Mouse (Mus musculus): ENCODE data around the gene Bsn. TPM values are rescaled to one million over a fixed set of nuclear protein-coding genes. Genes with fewer than 3 reads are reported as not detected.
"Not testable (repeated sequence)": the region's sequence is repeated elsewhere in the genome, so short reads cannot be mapped to it uniquely, and the experiment has no call there.

Bsn gene
- total RNA-seq, 1 experiment from 2014 or later, result 2.7 TPM

DNA sequence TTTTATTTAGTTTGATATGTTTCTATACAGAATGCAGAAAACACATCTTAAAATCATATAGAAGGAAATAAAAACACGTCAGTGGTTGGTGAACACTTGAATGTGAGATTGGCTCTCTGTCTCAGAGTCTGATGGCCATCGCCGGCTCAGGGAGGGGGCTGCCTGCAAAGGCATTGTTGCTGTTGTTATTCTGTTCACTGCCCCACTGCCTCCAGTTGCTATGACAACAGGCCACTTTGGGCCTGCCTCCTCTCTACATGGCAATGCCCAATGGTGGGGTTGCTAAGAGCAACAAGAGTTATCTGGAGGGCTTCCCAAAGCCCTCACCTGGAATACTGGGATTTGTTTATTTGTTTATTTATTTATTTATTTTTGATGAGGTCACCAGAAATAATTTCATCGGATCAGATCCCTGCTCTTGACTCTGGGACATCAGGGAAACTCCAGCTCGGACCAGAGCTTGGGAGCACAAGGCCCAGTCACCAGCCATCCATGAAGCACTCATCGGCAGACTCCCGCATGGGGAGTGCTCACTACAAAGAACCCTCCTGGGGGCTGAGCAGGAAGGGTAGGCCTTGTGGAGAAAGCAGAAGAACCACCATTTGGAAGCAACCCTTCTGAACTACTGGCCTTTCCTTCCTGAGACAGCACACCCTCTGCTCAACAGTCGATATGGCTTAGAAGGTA is 14.8 kb upstream of the Bsn start:
- ATAC-seq (replicated peaks in 1 of 2; ENCODE audit: insufficient read depth in 1 of 2, low FRiP score in 2 of 2, low TSS enrichment in 1 of 2, low read depth in 1 of 2, poor library complexity in 2 of 2, severe bottlenecking in 2 of 2), result no peak

DNA sequence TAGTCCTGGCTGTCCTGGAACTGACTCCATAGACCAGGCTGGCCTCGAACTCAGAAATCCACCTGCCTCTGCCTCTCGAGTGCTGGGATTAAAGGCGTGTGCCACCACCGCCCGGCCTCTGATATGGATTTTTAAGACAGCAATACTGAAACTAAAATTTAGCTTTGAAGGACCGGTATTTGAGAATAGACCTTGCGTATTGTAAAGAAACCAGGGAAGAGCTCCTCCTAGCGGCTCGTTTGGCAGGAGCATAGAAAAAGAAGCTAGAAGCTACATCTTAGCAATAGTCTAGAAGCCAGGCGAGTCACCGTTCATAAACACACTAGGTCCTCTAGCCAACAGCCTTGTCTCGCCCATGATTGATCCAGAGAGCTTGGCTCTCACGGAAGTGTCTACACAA is 12.8 kb upstream of the Bsn start:
- peak; percentile 17 to 33; a peak in 2 of 4 replicates for ATAC-seq (replicated peaks in 1 of 2; ENCODE audit: insufficient read depth in 1 of 2, low FRiP score in 2 of 2, low TSS enrichment in 1 of 2, low read depth in 1 of 2, poor library complexity in 2 of 2, severe bottlenecking in 2 of 2)

DNA sequence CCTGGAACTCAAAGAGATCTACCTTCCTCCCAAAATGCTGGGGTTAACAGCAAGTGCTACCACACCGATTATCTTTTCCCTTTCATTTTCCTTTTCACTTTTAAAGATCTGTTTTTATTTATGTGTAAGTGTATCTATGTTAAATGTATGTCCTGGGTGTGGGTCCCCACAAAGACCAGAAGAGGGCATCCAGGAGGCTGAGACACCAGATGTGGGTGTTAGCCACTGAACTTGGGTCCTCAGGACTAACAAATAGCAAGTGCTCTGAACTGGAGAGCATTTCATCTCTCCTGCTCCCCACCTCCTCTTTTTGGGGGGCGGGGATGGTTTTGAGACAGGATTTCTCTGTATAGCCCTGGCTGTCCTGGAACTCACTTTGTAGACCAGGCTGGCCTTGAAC is 12.0 kb upstream of the Bsn start:
- ATAC-seq (replicated peaks in 1 of 2; ENCODE audit: insufficient read depth in 1 of 2, low FRiP score in 2 of 2, low TSS enrichment in 1 of 2, low read depth in 1 of 2, poor library complexity in 2 of 2, severe bottlenecking in 2 of 2), result no peak

GRCm38 (mm10) chr9:108201160-108201559 is 11.0 kb upstream of the Bsn start:
- ATAC-seq (replicated peaks in 1 of 2; ENCODE audit: insufficient read depth in 1 of 2, low FRiP score in 2 of 2, low TSS enrichment in 1 of 2, low read depth in 1 of 2, poor library complexity in 2 of 2, severe bottlenecking in 2 of 2), result peak; percentile 96

- no peak for ATAC-seq (replicated peaks in 1 of 2; ENCODE audit: insufficient read depth in 1 of 2, low FRiP score in 2 of 2, low TSS enrichment in 1 of 2, low read depth in 1 of 2, poor library complexity in 2 of 2, severe bottlenecking in 2 of 2)
These were observed 8.4 kb upstream of the Bsn start for GRCm38 (mm10) chr9:108198621-108199020.

GRCm38 (mm10) chr9:108196920-108197677 is 6.9 kb upstream of the Bsn start:
- no peak for ATAC-seq (replicated peaks in 1 of 2; ENCODE audit: insufficient read depth in 1 of 2, low FRiP score in 2 of 2, low TSS enrichment in 1 of 2, low read depth in 1 of 2, poor library complexity in 2 of 2, severe bottlenecking in 2 of 2)

- ATAC-seq (replicated peaks in 1 of 2; ENCODE audit: insufficient read depth in 1 of 2, low FRiP score in 2 of 2, low TSS enrichment in 1 of 2, low read depth in 1 of 2, poor library complexity in 2 of 2, severe bottlenecking in 2 of 2), result not testable (repeated sequence)
These were observed 6.0 kb upstream of the Bsn start for GRCm38 (mm10) chr9:108196222-108196621.

GRCm38 (mm10) chr9:108189488-108189786 is 747 bp downstream of the Bsn start:
- ATAC-seq (replicated peaks in 1 of 2; ENCODE audit: insufficient read depth in 1 of 2, low FRiP score in 2 of 2, low TSS enrichment in 1 of 2, low read depth in 1 of 2, poor library complexity in 2 of 2, severe bottlenecking in 2 of 2), result no peak

DNA sequence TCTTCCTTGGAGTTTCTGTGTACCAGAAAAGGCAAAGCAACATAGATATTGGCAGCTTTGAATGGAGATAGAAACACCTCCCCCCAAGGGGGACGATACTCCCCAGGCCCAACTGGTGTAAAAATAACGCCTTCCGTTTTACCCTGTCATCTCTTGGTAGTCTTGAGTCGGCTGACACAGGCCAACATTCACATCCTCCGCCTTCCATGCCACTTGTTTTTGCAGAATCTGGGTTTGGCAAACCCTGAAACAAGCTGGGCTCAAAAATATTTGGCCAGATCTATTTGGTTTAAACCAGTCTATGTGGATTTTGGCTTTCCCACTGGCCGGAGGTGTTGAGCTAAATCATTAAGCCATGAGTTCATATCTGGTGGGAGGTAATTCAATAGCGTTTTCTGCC is 1.2 kb downstream of the Bsn start:
- no peak for ATAC-seq (replicated peaks in 1 of 2; ENCODE audit: insufficient read depth in 1 of 2, low FRiP score in 2 of 2, low TSS enrichment in 1 of 2, low read depth in 1 of 2, poor library complexity in 2 of 2, severe bottlenecking in 2 of 2)

GRCm38 (mm10) chr9:108188511-108188910 is 1.7 kb downstream of the Bsn start:
- ATAC-seq (replicated peaks in 1 of 2; ENCODE audit: insufficient read depth in 1 of 2, low FRiP score in 2 of 2, low TSS enrichment in 1 of 2, low read depth in 1 of 2, poor library complexity in 2 of 2, severe bottlenecking in 2 of 2), result no peak

GRCm38 (mm10) chr9:108187616-108188015 is 2.6 kb downstream of the Bsn start:
- no peak for ATAC-seq (replicated peaks in 1 of 2; ENCODE audit: insufficient read depth in 1 of 2, low FRiP score in 2 of 2, low TSS enrichment in 1 of 2, low read depth in 1 of 2, poor library complexity in 2 of 2, severe bottlenecking in 2 of 2)

GRCm38 (mm10) chr9:108185786-108186185 is 4.4 kb downstream of the Bsn start:
- no peak for ATAC-seq (replicated peaks in 1 of 2; ENCODE audit: insufficient read depth in 1 of 2, low FRiP score in 2 of 2, low TSS enrichment in 1 of 2, low read depth in 1 of 2, poor library complexity in 2 of 2, severe bottlenecking in 2 of 2)

DNA sequence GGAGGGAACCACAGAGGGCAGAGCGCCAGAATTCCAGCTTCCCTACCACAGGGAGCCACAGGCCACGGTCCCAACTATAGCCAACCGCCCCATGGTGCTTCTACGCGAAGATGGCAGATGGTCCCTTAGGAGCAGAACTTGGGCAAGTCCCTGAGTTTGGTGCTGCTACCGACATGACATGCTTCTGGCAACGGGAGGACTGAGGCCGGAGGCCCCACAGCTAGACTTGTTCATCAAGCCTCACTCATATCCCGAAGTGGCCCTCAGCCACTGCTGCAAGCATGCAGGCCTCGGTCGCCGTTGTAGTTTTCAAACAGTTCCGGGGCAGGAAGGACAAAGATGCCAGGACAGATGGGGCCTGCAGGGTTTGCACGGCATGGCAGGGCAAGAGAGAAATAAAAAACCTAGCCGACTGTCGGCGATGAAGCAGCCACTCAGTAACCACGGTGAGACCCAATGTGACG is 6.6 kb downstream of the Bsn start:
- no peak for ATAC-seq (replicated peaks in 1 of 2; ENCODE audit: insufficient read depth in 1 of 2, low FRiP score in 2 of 2, low TSS enrichment in 1 of 2, low read depth in 1 of 2, poor library complexity in 2 of 2, severe bottlenecking in 2 of 2)

GRCm38 (mm10) chr9:108182806-108183506 is 7.2 kb downstream of the Bsn start:
- no peak for ATAC-seq (replicated peaks in 1 of 2; ENCODE audit: insufficient read depth in 1 of 2, low FRiP score in 2 of 2, low TSS enrichment in 1 of 2, low read depth in 1 of 2, poor library complexity in 2 of 2, severe bottlenecking in 2 of 2)

GRCm38 (mm10) chr9:108178391-108178790 is 11.8 kb downstream of the Bsn start:
- ATAC-seq (replicated peaks in 1 of 2; ENCODE audit: insufficient read depth in 1 of 2, low FRiP score in 2 of 2, low TSS enrichment in 1 of 2, low read depth in 1 of 2, poor library complexity in 2 of 2, severe bottlenecking in 2 of 2), result no peak

DNA sequence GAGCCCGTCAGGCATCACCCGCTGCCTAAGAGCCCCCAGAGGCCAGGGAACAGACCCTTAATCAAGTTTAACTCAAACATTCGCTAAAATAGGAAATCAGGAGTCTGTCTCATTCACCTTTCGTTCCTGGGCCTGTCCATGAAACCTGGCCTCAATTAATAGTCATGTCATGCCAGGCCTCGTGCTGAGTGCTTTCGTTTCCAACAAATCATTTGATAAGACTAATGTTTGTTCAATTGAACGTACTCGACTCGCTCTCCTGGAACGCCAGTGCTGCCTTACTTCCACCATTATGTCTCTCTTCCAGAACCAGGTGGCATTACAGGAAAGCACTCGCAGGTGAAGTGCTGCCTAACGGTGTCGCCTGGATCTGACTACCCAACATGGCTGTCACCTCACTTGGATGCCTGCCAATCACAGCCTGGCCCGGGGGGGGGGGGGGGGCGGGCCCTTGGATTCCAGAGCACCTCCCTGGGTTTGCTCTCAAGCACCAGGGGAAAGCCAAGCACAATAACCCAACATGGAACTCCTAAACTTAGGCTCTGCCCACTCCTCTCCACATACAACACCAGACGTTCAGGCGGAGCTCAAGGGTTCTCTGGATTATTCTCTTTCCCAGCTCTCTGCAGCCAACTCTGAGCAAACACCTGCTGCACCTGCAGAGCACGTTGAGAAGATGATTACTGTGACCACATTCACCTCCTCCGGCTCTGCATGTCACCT is 14.9 kb downstream of the Bsn start:
- no peak for ATAC-seq (replicated peaks in 1 of 2; ENCODE audit: insufficient read depth in 1 of 2, low FRiP score in 2 of 2, low TSS enrichment in 1 of 2, low read depth in 1 of 2, poor library complexity in 2 of 2, severe bottlenecking in 2 of 2)

- ATAC-seq (replicated peaks in 1 of 2; ENCODE audit: insufficient read depth in 1 of 2, low FRiP score in 2 of 2, low TSS enrichment in 1 of 2, low read depth in 1 of 2, poor library complexity in 2 of 2, severe bottlenecking in 2 of 2), result no peak
These were observed 17.3 kb downstream of the Bsn start for GRCm38 (mm10) chr9:108172777-108173350.

Measured in hematopoietic stem cell, adult 5-6 weeks (primary cell).